Mouse (Mus musculus) urinary bladder, postnatal 36 days (tissue): ENCODE data around the gene Capn8.

Experiments
- DNase-seq, 2 experiments: peaks; one replicate each; pipeline ENCODE4 v3.0.0; 2022; ENCODE audit warnings: low spot score in 2 of 2, mixed read lengths in 1 of 2

Gene Capn8

GRCm38 (mm10) chr1:182564408-182565120, at the start of gene Capn8:
Gene Capn8 (plus strand): TSS chr1:182565007.
- DNase-seq, result peak in 1 of 2 experiments; percentile 22

DNA sequence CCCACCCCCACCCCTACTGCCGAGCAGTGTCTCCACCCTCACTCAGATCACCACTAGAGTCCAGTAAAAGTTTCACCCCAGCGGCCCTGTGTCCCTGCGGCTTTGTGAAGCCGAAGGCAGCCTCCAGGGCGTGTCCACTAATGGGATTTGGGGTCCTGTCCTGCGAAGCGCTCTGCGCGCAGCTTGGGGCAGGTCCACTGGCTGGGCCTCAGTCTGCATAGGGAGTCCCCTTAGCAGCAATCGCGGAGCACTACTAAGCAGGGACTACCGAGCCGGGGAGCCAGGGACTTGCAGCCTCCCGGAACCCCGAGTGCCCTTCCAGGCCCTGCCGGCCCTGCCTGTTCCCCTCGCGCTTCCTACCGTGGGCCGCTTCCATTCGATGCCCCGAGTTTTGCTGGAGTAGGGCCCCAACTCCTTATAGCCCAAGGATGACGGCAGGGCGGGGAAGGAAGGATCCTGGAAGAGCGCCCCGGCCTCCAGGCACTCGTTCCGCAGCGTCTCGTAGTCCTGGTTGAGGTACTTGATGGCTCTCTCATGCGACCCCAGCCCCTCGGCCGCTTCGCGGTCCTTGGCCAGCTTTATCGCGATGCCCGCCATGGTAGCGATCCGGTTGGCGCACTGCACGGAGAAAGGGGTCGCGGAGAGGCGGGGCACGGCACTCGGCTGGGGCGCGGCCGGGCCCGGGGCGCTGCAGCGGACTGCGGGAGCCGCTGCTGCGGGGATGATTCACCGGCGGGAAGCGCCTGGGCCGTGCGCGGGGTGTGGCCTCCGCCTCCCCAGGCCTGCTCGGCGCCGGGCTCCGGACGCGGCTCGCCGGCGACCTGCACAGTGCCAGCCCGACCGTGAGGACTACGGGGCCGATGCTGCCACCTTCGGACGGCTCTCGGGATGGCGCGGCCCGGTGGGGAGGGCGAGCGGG, 47.8 kb upstream of the Capn8 start, which contains the start of gene Capn2:
Capn2 (minus strand) TSS at position 851 of the 919 bp plus-strand sequence.
- peak; percentile 78 to 86 for DNase-seq

DNA sequence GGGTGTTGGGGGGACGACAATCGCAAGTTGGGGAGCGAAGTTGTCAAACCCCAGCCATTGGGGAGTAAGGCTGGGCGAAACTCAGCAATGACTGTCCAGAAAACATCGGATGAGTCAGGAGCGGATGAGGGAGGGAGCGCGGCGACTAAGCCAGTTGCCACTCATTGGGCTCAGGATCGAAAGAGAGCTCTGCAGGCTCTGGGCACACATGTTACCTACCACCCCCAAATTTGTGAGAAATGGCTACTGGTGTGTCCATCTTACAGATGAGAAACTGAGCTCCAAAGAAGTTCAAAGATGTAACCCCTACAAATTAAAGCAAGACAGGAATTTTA, 47.2 kb upstream of the Capn8 start:
- no peak for DNase-seq

DNA sequence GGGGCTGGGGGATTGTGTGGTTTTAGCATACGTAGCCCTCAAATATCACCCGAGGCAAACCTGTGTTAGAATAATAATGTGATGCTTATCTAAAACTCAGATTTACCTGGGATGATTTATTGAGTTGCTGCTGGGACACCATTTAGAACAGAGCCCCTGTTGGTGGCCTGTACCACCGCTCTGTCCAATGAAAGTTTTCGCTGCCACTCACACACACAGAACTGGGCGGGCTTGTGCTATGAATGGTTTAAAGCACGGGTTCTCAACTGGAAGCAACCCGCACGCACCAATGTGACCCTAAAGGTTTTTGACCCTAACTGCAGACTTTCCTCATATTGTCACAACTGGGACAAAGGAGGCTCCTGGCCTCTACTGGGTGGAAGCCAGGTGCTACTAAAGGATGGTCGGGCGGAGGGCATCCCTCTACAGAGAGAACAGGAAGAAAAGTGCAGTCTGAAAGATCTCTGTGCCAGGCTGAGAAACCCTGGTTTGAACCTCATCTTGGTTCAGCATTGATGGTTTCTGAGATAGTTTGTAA, 46.6 kb upstream of the Capn8 start:
- no peak for DNase-seq

DNA sequence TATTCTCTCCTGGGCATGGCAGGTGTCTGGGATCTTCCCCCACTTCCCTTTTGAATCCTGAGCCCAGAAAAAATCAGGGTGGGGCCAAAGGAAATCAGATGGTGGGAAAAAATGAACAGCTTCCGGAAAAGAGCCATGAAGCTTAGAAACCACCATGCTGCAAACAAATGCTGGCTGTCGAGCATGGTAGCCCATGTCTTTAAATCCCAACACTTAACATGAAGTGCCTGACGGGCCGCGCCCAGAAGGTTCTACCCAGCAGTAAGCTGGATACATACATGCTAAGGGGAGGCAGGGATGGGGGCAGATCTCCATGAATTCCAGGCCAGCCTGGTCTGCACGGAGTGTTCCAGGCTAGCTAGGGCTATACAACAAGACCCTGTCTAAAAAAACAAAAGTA, 46.0 kb upstream of the Capn8 start:
- no peak for DNase-seq

GRCm38 (mm10) chr1:182519341-182519740, 45.5 kb upstream of the Capn8 start:
- no peak for DNase-seq

DNA sequence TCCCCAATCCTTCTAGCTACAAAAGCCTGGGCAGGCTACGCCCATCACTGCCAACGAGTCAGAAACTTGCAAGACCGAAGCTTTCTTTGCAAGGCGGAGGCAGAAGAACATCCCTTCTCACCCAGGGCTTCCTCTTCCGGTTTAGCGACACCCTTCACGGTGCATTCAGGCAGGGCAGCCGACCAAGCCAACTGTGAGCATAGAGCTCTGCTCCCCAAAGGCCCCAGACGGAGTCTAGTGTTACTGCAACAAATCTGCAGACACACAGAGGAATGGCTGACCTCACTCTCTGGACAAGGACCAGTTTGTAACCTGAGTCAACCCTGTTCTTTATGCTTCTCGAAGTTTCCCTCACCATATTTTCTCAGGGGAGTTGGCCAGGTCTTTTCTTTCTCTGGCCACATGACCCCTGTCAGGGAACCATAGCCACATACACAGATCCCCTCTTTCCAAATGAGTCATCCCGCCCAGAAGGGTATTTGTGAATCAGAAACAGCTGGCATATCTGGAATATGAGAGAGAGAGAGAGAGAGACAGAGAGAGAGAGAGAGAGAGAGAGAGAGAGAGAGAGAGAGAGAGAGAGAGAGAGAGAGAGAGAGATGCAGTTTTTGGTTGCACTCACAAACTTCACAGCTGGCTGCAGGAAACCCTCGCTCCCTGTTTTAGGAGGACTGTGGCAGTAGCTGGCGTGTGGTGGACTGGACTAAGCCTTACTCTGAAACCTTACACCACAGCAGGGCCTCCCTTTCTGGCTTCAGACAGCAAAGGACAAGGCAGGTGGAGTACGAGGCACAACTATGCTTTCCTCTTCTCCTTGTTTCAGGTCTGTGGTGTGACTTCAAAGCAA, 44.5 kb upstream of the Capn8 start:
- DNase-seq, result peak; percentile 34 to 75

DNA sequence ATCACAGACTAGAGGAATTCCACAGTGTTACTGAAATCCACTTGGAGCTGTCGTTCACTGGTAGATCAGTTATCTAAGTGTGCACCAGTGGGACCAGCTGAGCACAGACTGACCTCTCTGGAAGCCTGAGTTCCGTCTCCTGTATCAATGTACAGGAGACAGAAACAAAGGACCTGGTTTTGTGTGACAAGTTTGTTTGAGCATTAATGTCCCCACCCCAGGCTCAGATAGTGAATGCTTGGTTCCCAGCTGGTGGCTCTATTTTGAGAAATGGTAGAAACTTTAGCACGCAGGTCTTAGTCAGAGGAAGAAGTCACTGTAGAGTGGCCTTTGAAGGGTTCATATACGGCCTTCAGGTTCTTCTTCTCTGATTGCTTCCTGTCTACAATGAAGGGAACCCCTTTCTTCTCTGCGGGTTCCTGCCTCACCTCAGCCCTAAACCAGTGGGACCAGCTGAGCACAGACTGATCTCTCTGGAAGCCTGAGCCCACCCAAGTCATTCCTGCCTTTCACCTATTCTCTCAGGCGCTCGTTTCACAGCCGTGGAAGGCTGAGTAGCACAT, 43.8 kb upstream of the Capn8 start:
- no peak for DNase-seq

- DNase-seq, result no peak
Observed at GRCm38 (mm10) chr1:182522961-182523360, 41.8 kb upstream of the Capn8 start.

DNA sequence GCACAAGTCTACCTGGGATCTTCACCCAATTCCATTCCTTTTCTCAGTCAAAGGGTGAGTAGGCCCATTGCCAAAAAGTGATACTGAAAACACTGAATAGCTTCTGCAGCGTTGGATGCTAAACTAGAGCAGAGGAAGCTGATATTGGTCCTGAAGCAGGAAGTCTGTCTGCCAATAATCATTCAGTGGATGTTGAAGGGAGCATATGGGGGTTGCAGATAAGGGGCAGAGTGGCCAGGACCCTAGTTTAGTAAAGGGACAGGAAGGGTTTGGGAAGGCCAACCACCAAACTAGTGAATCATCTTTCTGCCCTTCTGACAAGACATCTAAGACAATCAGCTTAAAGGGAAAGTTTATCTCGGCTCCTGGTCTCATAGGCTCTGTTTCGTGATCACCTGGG, 41.1 kb upstream of the Capn8 start:
- DNase-seq, result no peak

GRCm38 (mm10) chr1:182525601-182526000, 39.2 kb upstream of the Capn8 start:
- no peak for DNase-seq

DNA sequence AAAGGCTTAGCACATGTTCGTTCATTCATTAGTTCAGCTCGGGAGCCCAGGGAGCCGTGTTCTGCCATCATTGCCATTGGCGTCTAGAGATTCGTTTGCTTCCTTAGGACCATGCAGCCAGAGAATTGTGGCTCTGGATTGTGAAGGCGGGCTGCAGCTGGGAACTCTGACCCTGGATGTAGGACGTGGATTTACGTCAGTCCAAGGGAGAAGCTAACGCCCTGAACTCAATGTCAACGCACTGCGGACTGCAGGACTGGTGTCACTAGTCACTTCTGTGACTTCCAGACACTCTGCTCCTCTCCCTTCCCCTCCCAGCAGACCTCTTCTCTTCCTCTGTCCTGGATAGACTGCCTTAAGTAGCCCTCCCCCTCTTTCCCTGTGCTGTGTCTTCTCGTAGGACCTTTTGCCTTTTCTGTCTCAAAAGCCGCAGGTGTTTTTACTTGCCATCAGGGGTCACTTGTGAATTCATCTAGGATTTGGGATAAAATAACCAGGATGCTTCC, 37.5 kb upstream of the Capn8 start:
- DNase-seq, result no peak

DNA sequence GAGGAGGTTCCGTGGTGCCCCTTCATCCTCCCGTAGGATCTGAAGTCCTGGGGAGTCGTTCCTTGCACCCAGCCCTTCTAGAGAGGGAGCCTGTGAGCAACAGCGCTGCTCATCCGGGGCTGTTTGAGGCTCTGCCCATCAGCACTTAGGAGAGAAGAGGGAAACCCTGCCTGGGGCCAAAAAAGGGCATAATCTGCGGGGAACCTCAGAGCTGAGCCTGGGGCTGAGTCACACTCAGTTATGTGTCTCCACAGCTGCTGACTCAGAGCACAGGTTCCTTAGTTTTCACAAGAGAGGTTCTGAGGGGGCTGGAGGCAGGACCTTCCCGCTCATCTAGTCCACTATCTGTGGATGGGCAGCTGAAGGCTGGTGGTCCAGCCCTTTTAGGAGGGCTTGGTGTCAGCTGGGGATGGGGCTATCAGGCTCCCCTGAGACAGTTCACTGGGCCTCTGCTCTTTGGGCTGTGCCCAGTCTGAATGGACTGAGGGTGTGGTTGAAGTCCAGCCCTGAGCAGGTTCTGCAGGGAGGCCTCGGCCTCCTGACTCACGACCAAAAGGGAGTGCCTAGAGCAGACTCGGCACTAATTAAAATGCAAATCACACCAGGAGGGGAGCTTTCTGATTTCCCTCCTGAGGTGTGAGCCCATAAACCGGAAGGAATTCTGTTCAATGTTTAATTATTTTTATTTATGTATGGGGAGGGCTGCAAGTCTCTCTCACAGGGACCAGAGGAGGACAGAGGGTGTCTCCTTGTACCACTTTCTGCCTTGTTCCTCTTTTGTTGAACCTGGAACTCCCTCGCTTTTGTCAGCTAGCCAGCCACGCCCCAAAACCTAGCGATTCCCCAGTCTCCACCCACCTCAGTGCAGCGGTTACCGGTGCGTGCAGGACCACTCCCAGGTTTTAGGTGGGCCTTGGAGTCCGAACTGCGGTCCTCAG, 36.6 kb upstream of the Capn8 start:
- DNase-seq, result peak; percentile 71 to 72

GRCm38 (mm10) chr1:182533583-182533982, 31.2 kb upstream of the Capn8 start:
- no peak for DNase-seq

- DNase-seq, result no peak
Observed at GRCm38 (mm10) chr1:182535080-182535481, 29.7 kb upstream of the Capn8 start.

- DNase-seq, result peak in 1 of 2 experiments; percentile 66
Observed at GRCm38 (mm10) chr1:182539023-182539940, 25.5 kb upstream of the Capn8 start.

DNA sequence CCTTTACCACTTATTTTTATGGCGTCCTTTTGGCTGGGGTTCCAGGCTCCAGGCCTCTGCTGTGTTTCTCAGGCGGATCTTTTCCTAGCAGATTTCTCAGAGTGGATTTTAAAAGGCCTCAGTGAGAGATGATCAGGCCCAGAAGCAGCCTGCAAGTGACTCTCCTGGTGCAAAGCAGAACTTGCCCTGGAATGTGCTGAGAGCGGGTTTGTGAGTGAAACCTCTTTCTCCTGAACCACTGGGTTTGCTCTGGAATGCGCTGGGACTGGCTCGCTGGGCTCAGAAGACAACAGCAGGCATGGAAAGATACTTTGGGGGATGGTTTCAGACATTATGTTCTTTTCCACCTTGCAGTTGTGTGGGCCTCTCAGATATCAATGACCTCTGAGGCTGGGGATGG, 22.7 kb upstream of the Capn8 start:
- no peak for DNase-seq

DNA sequence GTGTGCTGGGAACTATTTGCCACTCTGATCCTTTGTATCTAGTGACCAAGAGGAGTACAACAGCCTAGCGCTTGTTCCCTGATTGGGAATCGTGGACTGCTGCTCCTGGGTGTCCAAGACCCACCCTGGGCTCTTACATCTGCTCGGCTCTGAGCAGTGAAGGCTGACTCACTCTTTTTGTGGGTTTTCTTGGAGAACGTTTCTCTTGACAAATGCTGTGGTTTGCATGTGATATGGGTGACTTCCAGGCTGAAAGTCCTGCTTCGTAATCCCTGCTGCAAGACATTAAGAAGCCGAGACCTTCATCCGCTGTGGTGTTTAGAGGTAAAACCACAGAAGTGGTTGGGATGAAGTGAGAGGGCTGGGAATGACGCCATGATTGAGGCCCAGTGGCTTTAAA, 21.7 kb upstream of the Capn8 start:
- no peak for DNase-seq

DNA sequence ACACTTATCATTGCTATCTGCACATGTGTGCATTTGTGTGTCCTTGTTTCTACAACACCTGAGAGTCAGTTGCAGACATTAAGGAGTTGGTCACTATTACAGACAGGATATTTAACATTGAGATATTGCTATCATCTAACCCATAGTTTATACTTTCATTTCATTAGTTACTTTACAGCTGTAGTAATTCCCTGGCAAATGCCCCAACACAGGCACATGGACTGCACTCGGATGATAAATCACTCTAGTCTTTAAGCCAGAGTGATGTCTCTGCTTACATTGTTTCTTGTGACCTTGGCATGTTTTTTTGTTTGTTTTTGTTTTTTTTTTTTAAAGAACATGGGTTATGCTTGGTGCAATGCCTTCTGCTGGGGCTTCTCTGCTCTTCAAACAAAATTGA, 20.9 kb upstream of the Capn8 start:
- no peak for DNase-seq
